Mouse (Mus musculus) stomach, embryonic 15.5 days (tissue): ENCODE data around the gene Zbtb9. TPM values are rescaled to one million over a fixed set of nuclear protein-coding genes. Genes with fewer than 3 reads are reported as not detected.
"Not testable (repeated sequence)": the region's sequence is repeated elsewhere in the genome, so short reads cannot be mapped to it uniquely, and the experiment has no call there.

Experiments used
- ATAC-seq: fragments of 200-750 bp; cut with Nextera tagmentation; 2 replicates; pipeline ENCODE4 v1.8.0; 2017; ENCODE audit warnings: low read depth, moderate number of reproducible peaks, moderate TSS enrichment; ENCODE audit not compliant: insufficient read depth, low FRiP score
- H3K27ac ChIP-seq: fragments of 300-500 bp; sonication (generic); 2 replicates; pipeline ENCODE4 v1.5.1; 2015; ENCODE audit warnings: mild to moderate bottlenecking, inconsistent platforms
- H3K27me3 ChIP-seq: fragments of 300-500 bp; sonication (generic); replicated peaks from 2 replicates; pipeline ENCODE4 v1.6.1; 2015; ENCODE audit warnings: inconsistent platforms
- H3K36me3 ChIP-seq: fragments of 300-500 bp; sonication (generic); 2 replicates; pipeline ENCODE4 v1.6.1; 2015; ENCODE audit warnings: inconsistent platforms
- H3K4me1 ChIP-seq: fragments of 300-500 bp; sonication (generic); 2 replicates; pipeline ENCODE4 v1.6.1; 2015; ENCODE audit warnings: inconsistent platforms
- H3K4me2 ChIP-seq: fragments of 300-500 bp; sonication (generic); 2 replicates; pipeline ENCODE4 v1.6.1; 2015; ENCODE audit warnings: mild to moderate bottlenecking, inconsistent platforms
- H3K4me3 ChIP-seq: fragments of 300-500 bp; sonication (generic); replicated peaks from 2 replicates; pipeline ENCODE4 v1.5.1; 2015; ENCODE audit warnings: inconsistent platforms
- H3K9ac ChIP-seq: fragments of 300-500 bp; sonication (generic); 2 replicates; pipeline ENCODE4 v1.6.1; 2015; ENCODE audit warnings: inconsistent platforms
- H3K9me3 ChIP-seq: fragments of 300-500 bp; sonication (generic); 2 replicates; pipeline ENCODE4 v1.6.1; 2016; ENCODE audit warnings: inconsistent platforms
- WGBS: fragments of 180-500 bp; shearing (Covaris S2); methylation state at CpG from one replicate; pipeline ENCODE4 v1.1.7; 2015; 5-methylcytosine and 5-hydroxymethylcytosine counted together
- polyA plus RNA-seq: library from polyadenylated mRNA; unstranded; fragments of >200 nt; fragmentation: Nextera tagmentation; extraction: Ambion mirVana; gene quantifications from 2 replicates; pipeline ENCODE4 v1.2.1, GENCODE M21; 2015

The Zbtb9 gene
- polyA plus RNA-seq, 1 experiment from 2014 or later: 13.3 TPM

GRCm38 (mm10) chr17:26959815-26960214 is 13.2 kb upstream of the Zbtb9 start:
- Histone ChIP-seq H3K27me3 (no peaks in the 10 kb centered on the region), H3K4me1 (no peaks in the 10 kb centered on the region), H3K9me3 (no peaks in the 10 kb centered on the region), H3K9ac (no peak overlapping the region), H3K36me3 (peaks cover 30% of the 10 kb centered on the region; the same call in 1 of the 2 replicates), H3K4me2 (no peak overlapping the region), H3K4me3 (no peak overlapping the region), H3K27ac (no peak overlapping the region)
- WGBS: 98% methylated on average over 4 of the region's 4 CpGs
- no peak for ATAC-seq

- no peaks in the 10 kb centered on the region for H3K4me1 ChIP-seq
- H3K27ac ChIP-seq: no peak overlapping the region
- no peak overlapping the region for H3K4me2 ChIP-seq
- no peaks in the 10 kb centered on the region for H3K9me3 ChIP-seq
- no peaks in the 10 kb centered on the region for H3K27me3 ChIP-seq
- H3K9ac ChIP-seq: no peak overlapping the region
- no peak for ATAC-seq
- 92% methylated on average over 21 of the region's 21 CpGs for WGBS
- H3K36me3 ChIP-seq: peaks cover 27% of the 10 kb centered on the region; the same call in 1 of the 2 replicates
- no peak overlapping the region for H3K4me3 ChIP-seq
Observed at GRCm38 (mm10) chr17:26961572-26962240, 11.3 kb upstream of the Zbtb9 start.

- no peak for ATAC-seq
- peaks cover 14% of the 10 kb centered on the region for H3K4me1 ChIP-seq
- no peaks in the 10 kb centered on the region for H3K27me3 ChIP-seq
- no peaks in the 10 kb centered on the region for H3K9me3 ChIP-seq
- no peak overlapping the region for H3K4me2 ChIP-seq
- WGBS: 89% methylated on average over 11 of the region's 11 CpGs
- H3K9ac ChIP-seq: no peak overlapping the region
- H3K4me3 ChIP-seq: no peak overlapping the region
- peaks cover 15% of the 10 kb centered on the region; the same call in 1 of the 2 replicates for H3K36me3 ChIP-seq
- H3K27ac ChIP-seq: no peak overlapping the region
Observed at GRCm38 (mm10) chr17:26966993-26967392, 6.0 kb upstream of the Zbtb9 start.

- H3K36me3 ChIP-seq: peaks cover 11% of the 10 kb centered on the region; the same call in 1 of the 2 replicates
- WGBS: 91% methylated on average over 6 of the region's 6 CpGs
Observed at GRCm38 (mm10) chr17:26967477-26967876, 5.5 kb upstream of the Zbtb9 start.

GRCm38 (mm10) chr17:26968200-26968611 is 4.8 kb upstream of the Zbtb9 start:
- no peak overlapping the region for H3K4me3 ChIP-seq
- H3K4me1 ChIP-seq: peaks cover 16% of the 10 kb centered on the region
- no peaks in the 10 kb centered on the region for H3K27me3 ChIP-seq
- ATAC-seq: no peak
- no peak overlapping the region for H3K4me2 ChIP-seq
- no peak overlapping the region for H3K9ac ChIP-seq
- no peak overlapping the region for H3K27ac ChIP-seq
- 82% methylated on average over 6 of the region's 6 CpGs for WGBS
- H3K9me3 ChIP-seq: no peaks in the 10 kb centered on the region
- H3K36me3 ChIP-seq: peaks cover 8% of the 10 kb centered on the region; the same call in 1 of the 2 replicates

More at GRCm38 (mm10) chr17:26967477-26967876, 5.5 kb upstream of the Zbtb9 start:
- no peak overlapping the region for H3K9ac ChIP-seq
- no peak overlapping the region for H3K4me2 ChIP-seq
- H3K27ac ChIP-seq: no peak overlapping the region
- no peaks in the 10 kb centered on the region for H3K27me3 ChIP-seq
- H3K4me3 ChIP-seq: no peak overlapping the region
- H3K9me3 ChIP-seq: no peaks in the 10 kb centered on the region
- ATAC-seq: no peak
- peaks cover 16% of the 10 kb centered on the region for H3K4me1 ChIP-seq

- WGBS: 86% methylated on average over 6 of the region's 6 CpGs
- ATAC-seq: no peak
- peaks cover 8% of the 10 kb centered on the region; the same call in 1 of the 2 replicates for H3K36me3 ChIP-seq
- H3K4me2 ChIP-seq: no peak overlapping the region
- H3K9ac ChIP-seq: no peak overlapping the region
- H3K4me1 ChIP-seq: peaks cover 24% of the 10 kb centered on the region
- H3K4me3 ChIP-seq: no peak overlapping the region
- H3K27ac ChIP-seq: no peak overlapping the region
- H3K9me3 ChIP-seq: no peaks in the 10 kb centered on the region
- H3K27me3 ChIP-seq: no peaks in the 10 kb centered on the region
Observed at GRCm38 (mm10) chr17:26969257-26969656, 3.7 kb upstream of the Zbtb9 start.

- H3K9me3 ChIP-seq: no peaks in the 10 kb centered on the region
- H3K4me2 ChIP-seq: no peak overlapping the region
- peaks cover 33% of the 10 kb centered on the region for H3K4me1 ChIP-seq
- no peak for ATAC-seq
- no peak overlapping the region for H3K9ac ChIP-seq
- H3K27ac ChIP-seq: no peak overlapping the region
- H3K27me3 ChIP-seq: no peaks in the 10 kb centered on the region
- H3K4me3 ChIP-seq: no peak overlapping the region
- peaks cover 6% of the 10 kb centered on the region; the same call in 1 of the 2 replicates for H3K36me3 ChIP-seq
- WGBS: 61% methylated on average over 12 of the region's 12 CpGs
Observed at GRCm38 (mm10) chr17:26970221-26970620, 2.7 kb upstream of the Zbtb9 start.

GRCm38 (mm10) chr17:26971247-26971905 is 1.6 kb upstream of the Zbtb9 start:
- Histone ChIP-seq H3K36me3 (peaks cover 6% of the 10 kb centered on the region; the same call in 1 of the 2 replicates), H3K27me3 (no peaks in the 10 kb centered on the region), H3K4me3 (peak overlapping the region; percentile 98), H3K9me3 (no peaks in the 10 kb centered on the region), H3K27ac (peak overlapping the region; percentile 61), H3K9ac (peak overlapping the region; percentile 29; the same call in 1 of the 2 replicates), H3K4me2 (peak overlapping the region; percentile 91), H3K4me1 (peaks cover 33% of the 10 kb centered on the region)
- ATAC-seq: no peak
- WGBS: 46% methylated on average over 8 of the region's 8 CpGs

- no peaks in the 10 kb centered on the region for H3K9me3 ChIP-seq
- no peaks in the 10 kb centered on the region for H3K27me3 ChIP-seq
- peak overlapping the region; percentile 91 for H3K4me2 ChIP-seq
- WGBS: 2% methylated on average over 3 of the region's 3 CpGs
- H3K4me3 ChIP-seq: peak overlapping the region; percentile 98
- H3K27ac ChIP-seq: peak overlapping the region; percentile 91
- peaks cover 12% of the 10 kb centered on the region; the same call in 1 of the 2 replicates for H3K36me3 ChIP-seq
- peak overlapping the region; percentile 78; the same call in 1 of the 2 replicates for H3K9ac ChIP-seq
- no peak for ATAC-seq
- H3K4me1 ChIP-seq: peaks cover 37% of the 10 kb centered on the region
Observed at GRCm38 (mm10) chr17:26972107-26972506, 860 bp upstream of the Zbtb9 start.

GRCm38 (mm10) chr17:26974547-26974946 is 1.6 kb downstream of the Zbtb9 start:
- Histone ChIP-seq H3K4me3 (no peak overlapping the region), H3K36me3 (peaks cover 28% of the 10 kb centered on the region), H3K9ac (no peak overlapping the region), H3K27ac (no peak overlapping the region), H3K4me2 (peak overlapping the region; percentile 91; the same call in 1 of the 2 replicates), H3K9me3 (no peaks in the 10 kb centered on the region), H3K4me1 (peaks cover 37% of the 10 kb centered on the region), H3K27me3 (no peaks in the 10 kb centered on the region)
- WGBS: 87% methylated on average over 15 of the region's 15 CpGs
- no peak for ATAC-seq

GRCm38 (mm10) chr17:26975415-26975814 is 2.4 kb downstream of the Zbtb9 start:
- H3K36me3 ChIP-seq: peaks cover 28% of the 10 kb centered on the region
- peaks cover 37% of the 10 kb centered on the region for H3K4me1 ChIP-seq
- no peaks in the 10 kb centered on the region for H3K9me3 ChIP-seq
- no peak overlapping the region for H3K4me3 ChIP-seq
- H3K27ac ChIP-seq: no peak overlapping the region
- ATAC-seq: no peak
- no peak overlapping the region for H3K9ac ChIP-seq
- H3K4me2 ChIP-seq: no peak overlapping the region
- H3K27me3 ChIP-seq: no peaks in the 10 kb centered on the region

GRCm38 (mm10) chr17:26977354-26977753 is 4.4 kb downstream of the Zbtb9 start:
- 87% methylated on average over 6 of the region's 6 CpGs for WGBS
- not testable (repeated sequence) for H3K27ac ChIP-seq, H3K27me3 ChIP-seq, H3K9me3 ChIP-seq, ATAC-seq, H3K4me2 ChIP-seq, H3K4me3 ChIP-seq, H3K9ac ChIP-seq
- Histone ChIP-seq H3K36me3 (peaks cover 28% of the 10 kb centered on the region), H3K4me1 (peaks cover 21% of the 10 kb centered on the region)
